Mouse (Mus musculus) duodenum, adult 2 months (tissue): ENCODE measurements around the gene Bank1. TPM values are rescaled to one million over a fixed set of nuclear protein-coding genes. Genes with fewer than 3 reads are reported as not detected.

Source experiments
- polyA plus RNA-seq: library from polyadenylated mRNA; depleted of rRNA; stranded (reverse); fragments of >200 nt; gene quantifications from 2 replicates; pipeline ENCODE4 v1.2.3, GENCODE M21; 2012; ENCODE audit warnings: low replicate concordance; rRNA removed

Bank1 gene
- polyA plus RNA-seq, result 0.20 TPM in 1 of 2 replicates, not detected in the other

GRCm38 (mm10) chr3:136325783-136326182 is at the start of gene Bank1:
TSS of gene Bank1 (minus strand) at chr3:136326066.

